18 mouse cellular contexts compared by ENCODE assay signal in the genomic region with DNA sequence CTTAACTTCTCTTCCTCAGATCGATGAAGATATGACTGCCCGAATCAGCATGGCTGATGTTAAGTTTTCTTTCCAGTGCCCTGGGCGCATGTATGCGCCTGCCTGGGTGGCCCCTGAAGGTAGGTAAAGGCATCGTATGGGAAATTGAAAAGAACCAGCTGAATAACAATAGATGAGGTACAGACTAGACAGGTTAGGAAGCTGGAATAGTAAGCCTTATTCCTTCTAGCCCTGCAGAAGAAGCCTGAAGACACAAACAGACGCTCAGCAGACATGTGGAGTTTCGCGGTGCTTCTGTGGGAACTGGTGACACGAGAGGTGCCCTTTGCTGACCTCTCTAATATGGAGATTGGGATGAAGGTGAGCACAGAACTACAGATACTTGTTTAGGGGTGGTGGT. TPM values are rescaled to one million over a fixed set of nuclear protein-coding genes. Genes with fewer than 3 reads are reported as not detected.
"Had no signal": no experiment of that assay in that cellular context is flagged by ENCODE, and none has a peak within 500 bp of the region (broad histone marks: within the 10 kb centered on the region; RNA-seq: fewer than 3 reads in every experiment).

No protein-coding gene starts in this region.

- H3K9ac ChIP-seq: lung, embryonic 15.5 days; midbrain, embryonic 12.5 days; neural tube, embryonic 12.5 days; stomach, embryonic 15.5 days had no signal

- ATAC-seq: lung, postnatal 0 days; midbrain, embryonic 16.5 days had no signal

- H3K27ac ChIP-seq: lung, embryonic 15.5 days; macrophage; midbrain, embryonic 12.5 days; neural tube, embryonic 12.5 days; stomach, embryonic 15.5 days had no signal

- DNase-seq: lung, adult 2 months; lung, postnatal 14 days; lung, postnatal 36 days; midbrain, embryonic 14.5 days; right cerebral cortex, postnatal 14 days; thymus, adult 18-20 months; thymus, postnatal 14 days; thymus, postnatal 36 days had no signal

- H3K4me2 ChIP-seq: lung, embryonic 15.5 days; midbrain, embryonic 12.5 days; neural tube, embryonic 12.5 days; stomach, embryonic 15.5 days had no signal

- H3K4me3 ChIP-seq: lung, embryonic 15.5 days; megakaryocyte, embryonic 14.5 days; midbrain, embryonic 12.5 days; neural tube, embryonic 12.5 days; stomach, embryonic 15.5 days had no signal

- H3K27me3 ChIP-seq: lung, embryonic 15.5 days; megakaryocyte, embryonic 14.5 days; midbrain, embryonic 12.5 days; neural tube, embryonic 12.5 days; stomach, embryonic 15.5 days had no signal

- H3K9me3 ChIP-seq: lung, embryonic 15.5 days; megakaryocyte, embryonic 14.5 days; midbrain, embryonic 12.5 days; neural tube, embryonic 12.5 days; stomach, embryonic 15.5 days had no signal

RNA-seq across cellular contexts. Expression of gene Dchs1, which starts 45.5 kb away (rescaled TPM):
- total RNA-seq: monocyte, adult 5-6 weeks; neutrophil, adult 5-6 weeks had no signal
